Mouse (Mus musculus): ENCODE data around the gene Klk1b5. TPM values are rescaled to one million over a fixed set of nuclear protein-coding genes. Genes with fewer than 3 reads are reported as not detected.

Klk1b5 gene
- polyA plus RNA-seq, 1 experiment from 2014 or later = not detected

DNA sequence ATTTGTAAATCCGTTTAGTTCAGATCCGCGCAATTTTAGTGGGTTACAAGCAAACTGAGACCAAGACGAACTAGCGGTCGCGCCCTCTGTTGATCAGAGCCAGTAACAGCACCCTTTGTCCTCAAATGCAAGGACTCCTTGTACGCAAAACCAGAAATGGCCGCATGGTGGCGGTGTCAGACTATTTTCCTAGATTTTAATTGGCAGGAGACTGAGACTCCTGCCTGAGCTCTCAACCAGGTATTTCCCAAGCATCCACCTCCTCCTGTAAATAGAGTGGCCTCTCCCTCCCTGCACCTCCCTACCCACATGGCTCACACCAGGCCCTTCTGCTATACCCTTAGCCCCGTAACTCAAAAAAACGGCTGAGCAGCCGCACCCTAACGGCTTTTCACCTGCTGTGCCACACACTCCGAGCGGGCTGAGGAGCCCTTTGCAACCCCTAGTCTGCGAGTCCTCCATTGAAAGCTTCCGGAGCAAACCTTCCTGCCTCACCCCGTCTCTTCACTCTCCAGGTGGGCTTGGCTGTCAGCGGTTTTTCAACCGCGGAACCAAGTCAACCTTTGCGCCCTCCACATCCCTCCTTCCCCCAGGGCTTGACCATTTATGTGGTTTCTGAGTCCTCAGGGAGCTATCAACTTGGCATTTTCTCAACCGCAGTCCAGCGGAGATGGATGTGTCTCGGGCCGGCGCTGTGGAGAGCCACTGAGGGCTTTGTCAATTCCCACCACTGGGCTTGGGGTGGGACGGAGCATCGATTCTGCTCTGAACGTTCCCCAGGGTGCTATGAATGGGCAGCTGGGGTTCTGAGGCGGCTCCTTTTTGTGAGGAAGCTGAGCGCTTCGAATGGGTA, 47.3 kb downstream of the Klk1b5 start:
- H3K4me2 ChIP-seq (replicated peaks; ENCODE audit: low read depth, low read length) = peak overlapping the region; percentile 41
- peak; percentile 76 for ATAC-seq (ENCODE audit: low FRiP score)
- no peaks in the 10 kb centered on the region for H3K36me3 ChIP-seq (ENCODE audit: control insufficient read depth, insufficient read depth, low read length)
- H3K9me3 ChIP-seq (ENCODE audit: control insufficient read depth, low read length) = no peaks in the 10 kb centered on the region
- no peak overlapping the region for H3K4me3 ChIP-seq (ENCODE audit: low read depth, low read length)
- no peaks in the 10 kb centered on the region for H3K4me1 ChIP-seq (replicated peaks; ENCODE audit: control insufficient read depth, insufficient read depth, low read length)
- H3K27me3 ChIP-seq (ENCODE audit: control insufficient read depth, insufficient read depth, low read length) = no peaks in the 10 kb centered on the region; the same call in 1 of the 2 replicates
- peak; percentile 98 for DNase-seq (ENCODE audit: low spot score)
- H3K27ac ChIP-seq (ENCODE audit: low read depth, low read length) = no peak overlapping the region
- 2% methylated on average over 34 of the region's 34 CpGs for WGBS
- H3K9ac ChIP-seq (ENCODE audit: low read depth, low read length) = no peak overlapping the region

DNA sequence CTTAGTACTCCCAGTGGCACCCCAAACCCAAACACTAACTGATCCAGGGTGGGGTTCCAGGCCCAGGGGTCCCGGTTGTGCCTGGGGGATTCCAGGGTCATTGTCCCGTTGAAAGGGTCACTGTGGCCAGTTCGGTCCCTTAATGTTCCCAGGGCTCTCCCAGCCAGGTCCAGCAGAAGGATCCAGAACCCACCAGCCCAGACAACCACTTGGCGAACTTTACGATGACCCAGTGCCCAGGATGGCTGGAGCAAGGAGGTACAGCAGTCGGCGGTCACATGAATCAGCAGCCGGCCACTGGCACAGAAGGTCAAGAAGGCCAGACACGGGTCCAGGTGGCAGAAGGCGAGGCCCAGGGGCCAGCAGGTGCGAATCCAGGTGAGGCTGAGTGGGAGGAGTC, 52.4 kb downstream of the Klk1b5 start:
- no peak overlapping the region for H3K4me2 ChIP-seq (replicated peaks; ENCODE audit: low read depth, low read length)
- H3K4me1 ChIP-seq (replicated peaks; ENCODE audit: control insufficient read depth, insufficient read depth, low read length) = no peaks in the 10 kb centered on the region
- no peaks in the 10 kb centered on the region for H3K27me3 ChIP-seq (ENCODE audit: control insufficient read depth, insufficient read depth, low read length)
- H3K9ac ChIP-seq (ENCODE audit: low read depth, low read length) = no peak overlapping the region
- ATAC-seq (ENCODE audit: low FRiP score) (no peak), DNase-seq (ENCODE audit: low spot score) (no peak)
- no peaks in the 10 kb centered on the region for H3K9me3 ChIP-seq (ENCODE audit: control insufficient read depth, low read length)
- no peak overlapping the region for H3K4me3 ChIP-seq (ENCODE audit: low read depth, low read length)
- no peaks in the 10 kb centered on the region for H3K36me3 ChIP-seq (ENCODE audit: control insufficient read depth, insufficient read depth, low read length)
- WGBS = 85% methylated on average over 11 of the region's 11 CpGs
- no peak overlapping the region for H3K27ac ChIP-seq (ENCODE audit: low read depth, low read length)

DNA sequence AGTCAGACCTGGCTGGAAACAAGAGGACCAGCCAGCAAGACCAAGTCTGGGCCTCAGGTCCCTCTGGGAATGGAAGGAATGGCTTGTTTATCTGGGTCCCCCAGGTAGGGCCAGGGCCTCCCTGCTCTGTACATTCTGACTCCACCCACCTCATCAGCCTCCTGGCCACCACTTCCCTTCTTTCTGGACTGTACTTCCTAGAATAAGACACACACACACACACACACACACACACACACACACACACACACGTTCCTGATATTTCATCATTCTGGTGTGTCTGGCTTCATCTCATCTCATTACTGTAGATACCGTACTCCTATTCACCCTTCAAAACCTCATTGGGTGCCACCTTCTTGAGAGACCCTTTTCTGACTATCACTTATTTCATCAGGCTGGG, 53.7 kb downstream of the Klk1b5 start:
- WGBS = 92% methylated on average over 2 of the region's 2 CpGs
- ATAC-seq (ENCODE audit: low FRiP score) = no peak

More for the DNA sequence above, 53.7 kb downstream of the Klk1b5 start:
- H3K27ac ChIP-seq (ENCODE audit: low read depth, low read length) = no peak overlapping the region
- no peak for DNase-seq (ENCODE audit: low spot score)
- H3K4me1 ChIP-seq (replicated peaks; ENCODE audit: control insufficient read depth, insufficient read depth, low read length) = no peaks in the 10 kb centered on the region
- H3K9ac ChIP-seq (ENCODE audit: low read depth, low read length) = no peak overlapping the region
- no peaks in the 10 kb centered on the region for H3K9me3 ChIP-seq (ENCODE audit: control insufficient read depth, low read length)
- no peak overlapping the region for H3K4me2 ChIP-seq (replicated peaks; ENCODE audit: low read depth, low read length)
- no peak overlapping the region for H3K4me3 ChIP-seq (ENCODE audit: low read depth, low read length)
- no peaks in the 10 kb centered on the region for H3K27me3 ChIP-seq (ENCODE audit: control insufficient read depth, insufficient read depth, low read length)
- no peaks in the 10 kb centered on the region for H3K36me3 ChIP-seq (ENCODE audit: control insufficient read depth, insufficient read depth, low read length)

Other genes starting within 250 kb of the Klk1b5 start
- gene Klk1b1, start 249.2 kb upstream of the Klk1b5 start, polyA plus RNA-seq (2014; fragmentation: Nextera tagmentation; extraction: Ambion mirVana) = not detected in 2 replicates
- gene Klk1b9, start 239.9 kb upstream of the Klk1b5 start, polyA plus RNA-seq (2014; fragmentation: Nextera tagmentation; extraction: Ambion mirVana) = not detected in 2 replicates
- gene Klk1b11, start 220.1 kb upstream of the Klk1b5 start, polyA plus RNA-seq (2014; fragmentation: Nextera tagmentation; extraction: Ambion mirVana) = not detected in 2 replicates
- not detected in 2 replicates for gene Klk1b26, start 203.8 kb upstream of the Klk1b5 start, polyA plus RNA-seq (2014; fragmentation: Nextera tagmentation; extraction: Ambion mirVana)
- gene Klk1b27, start 163.7 kb upstream of the Klk1b5 start, polyA plus RNA-seq (2014; fragmentation: Nextera tagmentation; extraction: Ambion mirVana) = not detected in 2 replicates
- gene Klk1b21, start 113.6 kb upstream of the Klk1b5 start, polyA plus RNA-seq (2014; fragmentation: Nextera tagmentation; extraction: Ambion mirVana) = not detected in 2 replicates
- gene Klk1b22, start 103.3 kb upstream of the Klk1b5 start, polyA plus RNA-seq (2014; fragmentation: Nextera tagmentation; extraction: Ambion mirVana) = not detected in 2 replicates
- gene Klk1b16, start 79.2 kb upstream of the Klk1b5 start, polyA plus RNA-seq (2014; fragmentation: Nextera tagmentation; extraction: Ambion mirVana) = not detected in 2 replicates
- gene Klk1b24, start 27.7 kb upstream of the Klk1b5 start, polyA plus RNA-seq (2014; fragmentation: Nextera tagmentation; extraction: Ambion mirVana) = 0.32 TPM in 1 of 2 replicates, not detected in the other
- gene Klk1b3, start 17.8 kb upstream of the Klk1b5 start, polyA plus RNA-seq (2014; fragmentation: Nextera tagmentation; extraction: Ambion mirVana) = not detected in 2 replicates
- gene Klk1b4, start 8.5 kb upstream of the Klk1b5 start, polyA plus RNA-seq (2014; fragmentation: Nextera tagmentation; extraction: Ambion mirVana) = not detected in 2 replicates
- not detected in 2 replicates for gene Klk1, start 9.4 kb downstream of the Klk1b5 start, polyA plus RNA-seq (2014; fragmentation: Nextera tagmentation; extraction: Ambion mirVana)
- not detected in 2 replicates for gene Gm36864, start 20.2 kb downstream of the Klk1b5 start, polyA plus RNA-seq (2014; fragmentation: Nextera tagmentation; extraction: Ambion mirVana)
- 0.81 and 1.4 TPM in 2 replicates for gene 1700028J19Rik, start 30.8 kb downstream of the Klk1b5 start, polyA plus RNA-seq (2014; fragmentation: Nextera tagmentation; extraction: Ambion mirVana)
- 97.1 and 113 TPM in 2 replicates for gene 2410002F23Rik, start 30.8 kb downstream of the Klk1b5 start, polyA plus RNA-seq (2014; fragmentation: Nextera tagmentation; extraction: Ambion mirVana)
- not detected in 2 replicates for gene Acp4, start 41.4 kb downstream of the Klk1b5 start, polyA plus RNA-seq (2014; fragmentation: Nextera tagmentation; extraction: Ambion mirVana)
- gene Gm15517, start 45.5 kb downstream of the Klk1b5 start, polyA plus RNA-seq (2014; fragmentation: Nextera tagmentation; extraction: Ambion mirVana) = not detected in 2 replicates
- gene Clec11a, start 91.0 kb downstream of the Klk1b5 start, polyA plus RNA-seq (2014; fragmentation: Nextera tagmentation; extraction: Ambion mirVana) = 2.7 TPM in 2 replicates
- gene Shank1, start 94.3 kb downstream of the Klk1b5 start, polyA plus RNA-seq (2014; fragmentation: Nextera tagmentation; extraction: Ambion mirVana) = 5.1 and 6.9 TPM in 2 replicates
- gene Syt3, start 168.2 kb downstream of the Klk1b5 start, polyA plus RNA-seq (2014; fragmentation: Nextera tagmentation; extraction: Ambion mirVana) = 2.4 and 3.5 TPM in 2 replicates
- 1.3 and 1.4 TPM in 2 replicates for gene 1700008O03Rik, start 169.9 kb downstream of the Klk1b5 start, polyA plus RNA-seq (2014; fragmentation: Nextera tagmentation; extraction: Ambion mirVana)
- 9.1 and 11.4 TPM in 2 replicates for gene Lrrc4b, start 213.1 kb downstream of the Klk1b5 start, polyA plus RNA-seq (2014; fragmentation: Nextera tagmentation; extraction: Ambion mirVana)
- 1.2 and 2.1 TPM in 2 replicates for gene Aspdh, start 249.4 kb downstream of the Klk1b5 start, polyA plus RNA-seq (2014; fragmentation: Nextera tagmentation; extraction: Ambion mirVana)